Mouse (Mus musculus) bone marrow, adult 2 months (tissue): Measurements from ENCODE around the gene Vapb.

Experiments used
- CTCF ChIP-seq: fragments of 200-500 bp; IDR thresholded peaks from 2 replicates; pipeline ENCODE4 v1.5.1; 2011; ENCODE audit warnings: low read length, control low read depth; ENCODE audit not compliant: control insufficient read depth, insufficient read depth
- POLR2A ChIP-seq: fragments of 200-500 bp; IDR thresholded peaks from 2 replicates; pipeline ENCODE4 v1.6.1; 2011; ENCODE audit warnings: low read depth, mild to moderate bottlenecking, control low read depth, low read length, borderline replicate concordance; ENCODE audit not compliant: control insufficient read depth

- TF ChIP-seq POLR2A, result no peak
- TF ChIP-seq CTCF, result no peak
Measured at GRCm38 (mm10) chr2:173702096-173702866, 35.0 kb upstream of the Vapb start.
